Mouse (Mus musculus) thymus, postnatal 25 days (tissue): ENCODE results near the gene Itga5.
"Not testable (repeated sequence)": the region's sequence is repeated elsewhere in the genome, so short reads cannot be mapped to it uniquely, and the experiment has no call there.

Experiments
- DNase-seq: peaks from one replicate; pipeline ENCODE4 v3.0.0; 2022

Gene Itga5

GRCm38 (mm10) chr15:103366376-103367149, at the start of gene Itga5:
Gene Itga5, minus strand, starts transcription at chr15:103366763.
- DNase-seq, result peak; percentile 14

GRCm38 (mm10) chr15:103405586-103405985, 39.0 kb upstream of the Itga5 start:
- DNase-seq, result not testable (repeated sequence)

- no peak for DNase-seq
Observed at GRCm38 (mm10) chr15:103401361-103401760, 34.8 kb upstream of the Itga5 start.

DNA sequence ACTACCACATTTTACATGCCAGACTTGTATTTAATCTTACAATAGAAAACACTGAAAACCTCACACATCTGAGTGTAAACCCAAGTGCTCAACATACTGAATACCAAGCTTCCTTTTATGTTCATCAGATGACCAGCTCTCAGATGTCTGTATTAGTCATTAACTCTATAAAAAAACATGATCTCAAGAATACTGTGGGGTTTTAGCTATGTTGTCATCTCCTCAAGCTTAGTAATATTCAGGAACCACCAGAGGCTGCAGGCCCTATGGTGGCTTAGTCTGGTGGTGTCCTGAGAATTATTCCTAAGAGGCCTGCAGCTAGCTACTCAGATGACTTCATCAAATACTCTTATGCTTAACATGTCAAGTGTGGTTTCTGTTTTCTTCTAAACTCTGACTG, 27.0 kb upstream of the Itga5 start:
- DNase-seq, result no peak

DNA sequence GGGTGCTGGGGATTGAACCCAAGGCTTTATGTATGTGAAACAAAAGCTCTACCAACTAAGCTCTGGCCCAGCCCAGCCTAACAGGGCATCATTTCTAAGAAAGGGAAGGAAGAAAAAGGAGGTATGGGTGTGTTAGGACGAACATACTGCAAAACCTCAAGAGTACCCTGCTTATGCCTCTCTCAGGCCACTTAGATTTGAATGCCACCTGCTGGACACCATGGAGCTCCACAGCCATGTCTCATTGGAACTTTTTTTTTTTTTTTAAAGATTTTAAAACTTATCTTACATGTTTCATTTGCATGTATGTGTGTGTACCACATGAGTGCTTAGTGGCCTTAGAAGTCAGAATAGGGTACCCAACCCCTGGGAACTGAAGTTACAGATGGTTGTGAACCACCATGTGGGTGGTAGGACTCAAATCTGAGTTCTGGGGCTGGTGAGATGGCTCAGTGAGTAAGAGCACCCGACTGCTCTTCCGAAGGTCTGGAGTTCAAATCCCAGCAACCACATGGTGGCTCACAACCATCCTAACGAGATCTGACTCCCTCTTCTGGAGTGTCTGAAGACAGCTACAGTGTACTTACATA, 22.1 kb upstream of the Itga5 start:
- no peak for DNase-seq

DNA sequence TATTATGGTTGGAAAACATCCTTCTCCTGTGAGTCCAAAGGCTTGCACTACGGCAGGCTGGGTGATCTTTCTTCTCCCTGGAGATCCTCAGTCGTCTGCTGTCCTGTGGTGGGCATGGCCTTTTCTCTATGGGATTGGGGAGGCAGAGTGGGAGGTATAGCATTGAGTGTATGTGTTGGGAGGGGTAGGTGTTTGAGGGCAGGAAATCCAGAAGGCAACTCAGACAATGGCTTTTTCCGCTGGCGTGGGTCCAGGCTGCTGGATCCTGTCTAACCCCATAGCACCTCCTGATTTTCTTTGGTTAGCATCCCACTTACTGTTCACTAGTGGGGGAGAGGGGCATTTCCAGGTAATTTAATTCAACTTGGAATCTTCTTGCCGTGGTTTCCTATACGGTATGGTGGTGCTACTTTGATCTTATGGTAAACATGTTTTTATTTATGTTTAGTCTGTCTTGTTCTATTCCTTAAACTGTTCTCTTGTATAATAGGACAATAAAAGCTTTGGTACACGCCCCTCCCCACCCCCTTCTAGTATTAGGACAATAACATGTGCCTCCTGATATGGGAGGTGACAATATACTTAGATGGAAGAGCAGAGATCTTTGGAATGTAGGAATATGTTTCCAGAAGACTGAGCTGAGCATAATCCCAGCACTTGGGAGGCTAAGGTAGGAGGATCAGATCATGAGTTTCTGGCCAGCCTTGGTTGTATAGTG, 17.4 kb upstream of the Itga5 start:
- DNase-seq, result no peak

DNA sequence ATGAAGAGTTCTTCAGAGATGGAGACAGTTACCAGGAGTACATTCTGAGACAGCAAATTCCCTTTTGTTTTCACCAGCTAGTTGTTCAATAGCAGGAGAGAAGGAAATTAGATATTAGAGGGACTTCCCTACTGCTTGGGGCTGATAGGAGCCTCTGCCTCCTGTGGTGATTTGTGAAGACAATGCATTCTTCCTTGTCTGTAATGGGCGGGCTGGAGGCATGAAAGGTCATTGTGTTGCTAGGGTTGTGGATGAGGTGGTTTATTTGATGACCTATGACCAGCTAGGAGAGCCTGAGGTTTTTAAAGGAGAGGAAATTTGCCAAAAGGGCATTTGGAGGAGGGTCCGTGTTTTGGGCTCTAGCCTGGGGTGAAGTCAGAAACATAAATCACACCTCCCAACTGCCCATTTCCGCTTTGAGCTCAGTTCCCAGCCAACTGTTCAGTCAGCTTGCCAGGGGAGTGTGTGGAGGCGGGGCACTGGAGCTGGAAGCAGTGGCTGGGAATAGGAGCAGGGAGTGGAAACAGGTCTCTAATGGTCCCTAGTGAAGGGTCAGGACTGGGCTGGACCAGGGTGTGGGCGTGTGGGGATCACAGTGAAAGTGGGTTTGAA, 16.3 kb upstream of the Itga5 start:
- no peak for DNase-seq

GRCm38 (mm10) chr15:103382075-103382474, 15.5 kb upstream of the Itga5 start:
- DNase-seq, result no peak

GRCm38 (mm10) chr15:103378665-103379356, 12.2 kb upstream of the Itga5 start:
- no peak for DNase-seq

- DNase-seq, result no peak
Observed at GRCm38 (mm10) chr15:103377752-103378664, 11.4 kb upstream of the Itga5 start.

- DNase-seq, result no peak
Observed at GRCm38 (mm10) chr15:103376837-103377269, 10.3 kb upstream of the Itga5 start.

GRCm38 (mm10) chr15:103375112-103375800, 8.7 kb upstream of the Itga5 start:
- DNase-seq, result no peak

DNA sequence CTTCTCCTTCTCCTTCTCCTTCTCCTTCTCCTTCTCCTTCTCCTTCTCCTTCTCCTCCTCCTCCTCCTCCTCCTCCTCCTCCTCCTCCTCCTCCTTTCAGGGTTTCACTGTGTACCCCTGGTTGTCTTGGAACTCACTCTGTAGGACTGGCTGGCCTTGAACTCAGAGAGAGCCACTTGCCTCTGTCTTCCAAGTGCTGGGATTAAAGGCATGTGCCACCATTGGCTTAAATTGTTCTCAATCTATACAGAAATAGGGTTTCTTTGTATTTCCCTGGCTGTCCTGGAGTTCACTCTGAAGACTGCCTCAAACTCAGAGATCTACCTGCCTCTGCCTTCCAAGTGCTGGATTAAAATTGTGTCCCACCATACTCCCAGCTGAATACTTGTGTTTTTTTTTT, 5.9 kb upstream of the Itga5 start:
- DNase-seq, result no peak

DNA sequence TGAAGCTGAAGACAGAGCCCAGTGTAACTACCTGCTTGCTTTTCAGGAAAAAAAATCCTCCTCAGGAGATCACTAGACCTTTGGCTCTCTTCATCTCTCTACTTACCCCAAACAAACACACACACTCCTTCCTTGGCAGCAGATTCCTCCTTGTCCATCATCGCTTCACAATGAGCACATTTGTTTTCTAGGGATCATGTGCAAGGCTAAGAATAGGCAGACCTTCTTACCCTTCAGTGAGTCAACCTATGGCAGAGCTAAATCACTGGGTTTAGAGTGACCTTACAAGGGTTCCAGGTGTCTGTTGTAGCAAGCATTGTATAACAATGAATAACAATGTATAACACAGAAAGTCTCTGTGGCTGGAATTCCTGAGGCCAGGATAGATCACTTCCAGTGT, 5.2 kb upstream of the Itga5 start:
- no peak for DNase-seq

DNA sequence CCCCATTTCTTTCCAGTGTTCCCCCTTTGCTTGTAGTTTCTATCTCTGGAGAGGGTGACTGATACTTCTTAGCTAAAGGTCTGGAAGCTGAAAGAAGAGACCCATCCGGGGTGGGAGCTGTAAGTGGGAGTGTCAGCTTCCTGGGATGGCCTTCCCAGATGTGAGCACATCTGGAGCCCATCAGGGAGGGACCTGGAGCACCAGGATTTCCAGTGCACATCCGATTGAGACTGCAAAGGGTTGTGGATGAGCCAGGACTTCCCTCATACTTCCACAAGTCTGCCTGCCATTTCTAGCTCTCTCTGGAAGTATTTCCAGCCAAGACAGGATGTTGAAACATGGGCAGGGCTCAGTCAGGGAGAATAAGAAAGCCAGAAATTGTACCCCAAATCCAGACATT, 4.6 kb upstream of the Itga5 start:
- DNase-seq, result no peak

GRCm38 (mm10) chr15:103370462-103370861, 3.9 kb upstream of the Itga5 start:
- DNase-seq, result no peak

- DNase-seq, result no peak
Observed at GRCm38 (mm10) chr15:103369123-103369522, 2.6 kb upstream of the Itga5 start.

DNA sequence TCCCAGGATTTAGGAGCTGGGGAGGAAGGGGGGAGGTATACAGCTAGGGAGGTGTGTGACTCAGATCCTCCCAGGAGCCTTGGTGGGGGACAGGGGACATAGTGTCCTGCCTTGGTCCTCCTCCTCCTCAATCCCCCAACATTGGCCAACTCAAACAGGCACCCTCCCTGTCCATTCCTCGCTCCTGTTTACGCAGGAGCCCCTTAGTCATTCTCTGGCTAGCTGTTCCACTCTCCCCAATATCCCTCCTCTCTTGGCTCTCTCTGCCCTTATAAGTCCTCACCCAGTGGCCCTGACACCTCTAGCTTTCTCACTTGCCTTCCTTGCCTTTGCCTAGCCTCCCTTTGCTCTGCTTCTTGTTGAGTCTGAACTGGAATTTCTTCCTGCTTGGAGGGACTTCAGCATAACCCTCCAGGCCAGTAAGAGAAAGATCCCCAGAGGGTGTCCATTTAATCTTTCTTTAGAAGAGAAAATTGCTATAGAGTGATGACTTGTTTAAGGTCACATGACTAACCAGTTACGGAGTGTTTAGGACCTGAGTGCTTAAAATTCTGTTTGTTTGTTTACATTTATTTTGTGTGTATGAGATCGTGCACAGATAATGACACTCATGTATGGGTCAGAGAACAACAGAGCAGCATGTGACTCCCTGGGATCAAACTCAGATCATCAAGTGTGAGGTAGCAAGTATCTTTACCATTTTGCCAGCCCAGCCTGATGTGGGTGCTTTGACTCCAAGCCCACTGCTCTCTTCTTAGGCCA, 1.8 kb upstream of the Itga5 start:
- DNase-seq, result no peak

DNA sequence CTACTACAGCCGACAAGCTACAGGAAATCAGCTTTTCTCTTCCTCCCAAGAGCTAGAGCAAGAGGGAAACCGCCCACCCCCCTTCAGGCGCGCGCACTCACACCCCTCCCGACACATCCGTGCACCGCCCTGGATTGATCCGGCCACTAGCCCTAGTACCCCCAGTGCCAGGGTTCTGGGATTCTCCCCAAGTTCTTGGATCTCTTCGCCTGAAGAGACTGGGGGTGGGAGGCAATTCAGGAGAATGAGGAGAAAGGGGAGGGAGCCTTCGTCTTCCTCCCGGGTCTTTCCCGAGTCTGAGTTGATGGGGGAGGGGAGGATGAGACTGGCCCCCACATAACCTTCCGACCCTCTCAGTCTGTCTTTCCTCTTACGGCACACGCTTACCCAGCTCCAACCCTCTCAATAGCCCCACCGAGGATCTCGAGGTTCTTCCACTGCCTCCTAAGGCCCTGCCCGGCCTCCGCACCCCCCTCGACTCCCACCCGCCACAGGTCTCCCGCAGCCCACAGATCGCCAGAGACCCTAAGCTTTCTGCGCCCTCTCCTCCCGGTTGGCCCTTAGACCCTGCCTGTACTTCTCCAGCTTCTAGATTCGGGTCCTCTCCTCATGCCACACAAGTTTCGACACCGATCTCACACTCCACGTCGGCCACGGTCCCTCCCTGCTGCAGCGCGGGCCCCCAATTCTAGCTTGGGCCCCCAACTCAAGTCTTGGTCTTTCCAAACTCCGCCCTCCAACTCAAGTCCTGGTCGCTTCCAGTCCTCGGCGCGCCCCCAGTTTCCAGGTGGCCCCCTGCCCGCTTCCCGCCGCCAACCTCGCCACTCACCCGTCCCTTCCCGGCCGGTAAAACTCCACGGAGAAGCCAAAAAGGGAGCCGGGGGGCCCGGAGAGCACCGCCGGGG, 840 bp downstream of the Itga5 start:
- peak; percentile 78 for DNase-seq
